Mouse (Mus musculus) frontal cortex, postnatal 25 days (tissue): ENCODE results near the gene Styxl1.

Source experiments
- DNase-seq, 2 experiments: peaks; one replicate each; pipeline ENCODE4 v3.0.0; 2022; ENCODE audit warnings: low spot score in 2 of 2

The Styxl1 gene

DNA sequence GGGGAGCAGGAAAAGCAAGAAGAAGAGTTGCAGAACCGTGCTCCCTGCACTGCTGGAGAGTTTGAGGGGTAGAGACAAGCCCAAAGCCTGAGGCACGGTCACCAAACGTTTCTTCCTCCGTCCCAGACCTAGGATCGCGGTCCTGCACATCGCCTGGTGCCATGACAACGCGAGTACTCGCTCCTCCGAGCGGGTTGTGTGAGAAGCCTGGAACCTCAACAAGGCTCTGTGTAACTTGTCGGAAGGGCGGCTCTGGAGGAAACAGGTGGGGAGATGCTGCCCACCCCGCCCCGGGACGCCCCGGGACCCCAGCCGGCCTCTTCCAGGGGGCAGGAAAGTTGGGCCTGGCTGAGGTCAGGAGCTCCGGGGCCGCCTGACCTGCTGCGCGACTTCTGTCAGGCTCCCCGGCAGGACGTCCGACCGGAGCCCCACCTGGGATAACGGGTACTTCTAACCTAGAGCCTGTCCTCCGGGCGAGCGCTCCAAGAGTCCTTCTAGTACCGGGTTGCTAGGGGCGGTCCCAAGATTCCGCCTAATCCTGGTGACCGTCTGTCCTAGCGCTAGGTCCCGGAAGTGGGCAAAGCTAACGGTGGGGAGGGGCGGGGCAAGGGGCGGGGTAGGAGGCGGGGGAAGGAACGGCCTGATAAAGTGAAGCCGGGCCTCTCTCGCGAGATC is at the start of gene Styxl1:
Gene Styxl1 (minus strand): TSS at position 590 of the 675 bp plus-strand sequence.
- peak; percentile 22 to 49 for DNase-seq

- DNase-seq, result no peak
Measured at GRCm38 (mm10) chr5:135826225-135826624, 48.0 kb upstream of the Styxl1 start.

DNA sequence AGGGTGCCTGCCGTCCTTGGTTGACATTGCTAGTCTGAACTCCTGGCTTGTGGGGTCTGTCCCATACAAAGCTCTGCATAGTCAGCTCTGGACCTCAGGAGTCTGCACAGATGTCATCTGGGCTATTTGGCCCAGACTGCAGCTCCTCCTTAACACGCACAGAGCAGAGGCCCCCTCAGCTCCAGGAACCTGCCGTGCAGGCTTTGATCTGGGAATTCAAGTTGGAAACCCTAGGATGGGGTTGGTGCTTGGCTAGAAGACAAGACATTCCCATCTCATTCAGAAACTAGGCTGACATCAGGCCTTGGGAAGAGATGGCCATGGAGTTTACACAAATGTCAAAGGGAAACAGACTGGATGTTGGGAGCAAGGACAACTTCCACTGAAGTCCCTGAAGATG is 46.3 kb upstream of the Styxl1 start:
- no peak for DNase-seq

- no peak for DNase-seq
Measured at GRCm38 (mm10) chr5:135822316-135822944, 44.2 kb upstream of the Styxl1 start.

DNA sequence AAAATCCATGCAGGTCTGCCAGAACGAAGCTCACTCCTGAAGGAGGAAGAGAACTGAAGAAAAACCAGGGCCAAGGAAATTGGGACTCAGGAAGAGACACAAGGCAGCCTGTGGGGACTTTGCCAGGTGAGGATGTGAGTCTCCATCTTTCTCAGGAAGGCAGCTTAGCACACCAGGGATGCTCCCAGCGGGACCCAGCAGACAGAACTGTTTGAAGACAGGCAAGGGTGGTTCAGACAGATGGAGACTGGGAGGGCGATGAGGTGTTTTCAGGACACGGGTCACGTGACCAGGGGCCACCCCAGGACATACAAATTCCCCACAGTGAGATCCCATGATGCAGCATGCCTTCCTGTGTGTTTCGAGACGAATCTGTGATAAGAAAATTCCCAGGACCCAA is 40.3 kb upstream of the Styxl1 start:
- no peak for DNase-seq

DNA sequence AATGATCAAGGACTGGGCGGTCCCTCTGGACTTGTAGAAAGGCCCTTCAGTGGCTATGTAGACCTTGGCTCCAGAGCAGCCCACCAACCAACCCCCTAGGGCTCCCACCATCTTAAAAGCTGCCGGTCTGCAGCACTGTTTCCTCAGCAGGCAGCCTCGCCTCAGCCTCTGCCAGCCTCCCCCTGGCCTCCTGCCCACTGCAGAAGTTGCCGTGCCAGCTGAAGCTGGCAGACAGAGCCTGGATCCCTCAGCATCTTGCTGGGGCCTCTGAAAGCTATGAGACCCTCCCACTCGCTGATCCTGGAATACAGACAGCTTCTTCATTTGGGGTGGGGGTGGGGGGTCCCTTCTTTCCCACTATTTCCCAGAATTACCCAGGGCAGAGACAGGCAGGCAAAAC is 34.8 kb upstream of the Styxl1 start:
- peak in 1 of 2 experiments; percentile 60 for DNase-seq

- no peak for DNase-seq
Measured at GRCm38 (mm10) chr5:135807263-135807637, 29.1 kb upstream of the Styxl1 start.

DNA sequence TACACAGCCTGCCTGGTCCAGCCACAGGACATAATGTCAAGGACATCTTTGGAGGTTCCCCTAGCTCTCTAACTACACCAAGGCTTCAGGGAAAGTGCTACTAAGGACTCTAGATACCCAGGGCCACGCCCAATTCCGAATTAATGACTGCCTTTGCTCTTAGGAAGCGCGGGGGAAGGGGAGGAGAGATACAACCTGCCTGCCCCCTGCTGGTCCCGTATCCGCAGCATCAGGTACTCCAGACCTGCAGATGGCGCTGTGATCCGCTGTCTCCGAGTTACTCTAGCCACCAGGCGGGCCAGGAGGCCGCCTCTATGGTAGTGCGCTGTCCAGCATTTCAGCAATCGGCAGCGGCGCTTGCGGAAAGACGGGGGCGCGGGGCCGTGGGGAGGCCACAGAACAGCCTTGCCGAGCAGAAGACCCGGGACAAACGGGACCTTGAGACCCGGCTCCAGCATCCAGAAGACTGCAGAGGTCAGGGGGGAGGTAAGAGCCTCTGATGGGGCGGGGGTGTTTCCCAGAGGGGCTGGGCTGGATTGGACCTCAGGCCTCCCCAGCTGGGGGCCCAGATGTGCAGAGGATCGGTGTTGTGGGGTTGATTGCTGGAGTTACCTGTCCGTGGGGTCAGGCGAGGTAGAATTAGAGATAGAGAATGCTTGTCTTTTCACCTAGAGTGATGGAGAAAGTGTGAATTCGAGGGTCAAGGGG is 28.5 kb upstream of the Styxl1 start, which contains the start of gene Srrm3:
Gene Srrm3 (plus strand): TSS at position 336 of the 708 bp plus-strand sequence.
- DNase-seq, result peak; percentile 92 to 94

DNA sequence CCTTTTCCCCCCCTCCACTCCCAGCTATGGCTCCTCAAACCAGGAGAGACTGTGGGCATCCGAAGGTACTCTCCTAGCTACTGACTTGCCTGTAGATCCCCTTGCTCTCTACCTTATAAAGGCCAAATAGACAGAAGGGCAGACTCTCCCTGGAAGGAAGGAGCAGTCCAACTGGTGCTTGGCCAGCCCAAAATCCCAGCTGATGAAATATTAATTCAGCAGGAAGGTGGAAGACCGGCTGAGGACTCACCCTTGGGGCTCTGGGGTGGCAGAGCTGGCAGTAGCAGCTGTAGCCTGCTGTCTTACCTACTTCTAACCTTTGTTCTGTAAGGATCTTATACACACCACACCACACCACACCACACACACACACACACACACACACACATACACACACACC is 26.6 kb upstream of the Styxl1 start:
- no peak for DNase-seq

GRCm38 (mm10) chr5:135803676-135804075 is 25.5 kb upstream of the Styxl1 start:
- no peak for DNase-seq

DNA sequence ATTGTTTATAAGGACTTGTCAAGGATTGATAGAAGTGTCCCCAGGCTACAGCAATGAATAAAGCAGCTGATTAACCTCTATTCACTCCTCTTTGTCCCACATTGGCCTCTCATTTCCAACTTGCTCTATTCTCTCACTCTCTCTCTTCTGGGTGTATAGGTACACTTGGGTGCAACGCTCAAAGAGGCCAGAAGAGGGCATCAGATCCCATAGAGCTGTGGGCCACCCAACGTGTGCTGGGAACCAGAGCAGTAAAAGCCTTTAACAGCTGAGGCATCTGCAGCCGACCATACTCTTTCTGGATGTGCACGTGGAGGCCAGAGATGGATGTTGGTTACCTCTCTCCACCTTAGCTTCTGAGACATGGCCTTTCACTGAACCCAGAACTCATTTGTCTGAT is 24.9 kb upstream of the Styxl1 start:
- no peak for DNase-seq

DNA sequence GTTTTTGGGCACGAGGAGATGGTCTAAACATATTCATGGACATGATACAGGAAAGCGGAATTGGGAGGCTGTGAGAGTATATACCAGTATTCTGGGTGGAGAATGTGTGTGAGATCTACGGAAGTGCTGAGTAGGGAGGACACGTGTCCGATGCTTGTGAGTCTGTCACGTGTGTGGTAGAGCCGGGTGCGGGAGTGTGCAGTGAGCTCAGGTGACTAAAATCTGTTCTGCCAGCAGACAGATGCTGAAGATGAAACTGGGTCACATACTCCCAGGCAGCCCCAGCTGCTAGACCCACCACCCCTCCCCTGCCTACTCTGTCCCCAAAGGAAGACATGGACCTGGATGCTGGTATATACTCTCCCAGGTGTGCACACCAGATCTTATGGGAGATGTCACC is 24.5 kb upstream of the Styxl1 start:
- DNase-seq, result no peak

DNA sequence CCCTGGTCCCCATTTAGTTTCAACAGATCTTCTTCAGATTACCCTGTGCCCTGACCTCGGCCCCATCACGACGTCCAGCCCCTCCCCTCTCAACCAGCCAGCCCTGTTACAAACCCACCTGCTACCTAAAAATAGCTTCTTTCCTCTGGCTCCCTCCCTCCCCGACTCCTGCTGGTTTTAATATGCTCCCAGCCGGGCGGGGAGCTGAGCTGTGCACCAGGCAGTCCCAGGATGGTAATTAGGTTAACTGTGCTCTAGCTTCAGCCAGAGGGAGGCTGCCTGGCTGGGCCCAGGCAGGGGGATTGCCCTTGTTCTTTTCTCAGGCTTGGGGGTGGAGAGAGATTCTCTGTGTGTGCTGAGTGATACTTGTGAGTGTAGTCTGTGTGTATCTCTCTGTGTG is 22.7 kb upstream of the Styxl1 start:
- no peak for DNase-seq

- DNase-seq, result no peak
Measured at GRCm38 (mm10) chr5:135799746-135800145, 21.6 kb upstream of the Styxl1 start.

DNA sequence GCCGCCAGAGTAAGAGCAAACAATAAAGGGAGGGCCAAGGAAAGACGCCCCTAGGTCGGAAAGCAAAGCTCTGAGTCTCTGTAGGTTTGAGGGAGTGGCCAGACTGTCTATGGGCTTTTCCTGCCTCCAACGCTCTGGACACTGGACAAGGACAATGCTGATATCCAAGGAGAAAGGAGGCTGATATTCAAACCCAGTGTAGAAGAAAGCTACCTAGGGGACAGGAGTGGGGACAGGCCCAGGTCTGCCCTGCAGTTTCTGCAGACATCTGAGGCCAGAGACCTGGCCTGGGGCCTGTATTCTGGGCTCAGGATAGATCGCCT is 16.6 kb upstream of the Styxl1 start:
- no peak for DNase-seq

DNA sequence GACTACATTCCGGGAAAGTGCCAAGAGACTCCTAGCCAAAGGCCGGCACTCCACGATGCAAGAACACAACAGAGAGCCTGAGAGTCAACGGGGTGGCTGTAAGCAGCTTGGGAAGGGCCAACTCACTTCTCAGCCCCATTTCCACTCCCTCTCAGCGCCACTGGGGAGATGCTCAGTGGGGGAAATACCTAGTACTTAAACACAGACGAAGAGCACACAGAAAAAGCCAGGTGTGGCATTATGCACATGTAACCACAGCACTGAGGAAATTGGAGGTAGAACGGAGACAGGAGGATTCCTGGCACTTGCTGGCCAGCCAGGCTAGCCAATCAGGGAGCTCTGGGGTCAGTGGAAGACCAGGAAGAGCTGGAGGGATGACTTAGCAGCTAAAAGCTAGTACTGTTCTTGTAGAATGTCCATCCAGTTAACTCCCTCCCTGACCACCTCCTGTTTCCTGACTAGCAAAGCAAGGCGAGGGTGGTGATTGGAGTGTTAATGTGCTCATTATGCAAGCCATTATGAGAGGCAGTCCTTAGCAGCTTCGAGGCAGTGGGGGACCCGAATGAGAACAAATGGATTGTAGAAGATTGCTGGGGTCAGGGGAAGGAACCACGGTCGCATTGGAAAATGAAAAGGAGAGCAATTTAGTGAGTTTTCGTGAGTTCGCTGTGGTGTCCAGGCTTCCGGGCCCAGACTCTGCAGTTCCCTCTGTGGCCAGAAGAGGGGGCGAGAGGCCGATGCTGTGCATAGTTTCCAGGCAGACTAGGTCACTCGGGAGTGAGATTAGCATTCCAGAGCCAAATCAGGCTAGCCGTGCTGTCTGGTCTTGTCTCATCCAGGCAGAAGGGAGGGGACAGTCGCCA is 16.0 kb upstream of the Styxl1 start:
- peak; percentile 89 to 92 for DNase-seq

DNA sequence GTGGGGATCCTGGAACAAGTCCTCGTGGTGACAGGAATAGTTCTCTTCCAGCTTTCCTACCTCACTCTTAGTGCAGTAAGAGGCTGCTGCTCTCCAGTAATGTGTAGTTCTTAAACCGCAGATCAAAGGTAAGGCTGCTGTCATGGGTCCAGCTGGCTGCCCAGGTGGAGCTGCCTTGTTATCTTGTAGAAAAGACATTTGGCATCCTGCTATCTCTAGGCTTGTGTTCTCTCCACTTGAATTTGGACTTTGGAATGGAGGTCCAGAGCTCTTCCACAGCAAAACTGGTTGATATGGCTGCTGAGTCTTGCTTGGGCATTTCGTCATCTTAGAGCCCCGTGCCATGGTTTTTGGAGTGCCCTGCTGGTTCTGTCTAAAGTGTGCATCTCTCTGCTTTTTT is 4.7 kb upstream of the Styxl1 start:
- DNase-seq, result no peak

DNA sequence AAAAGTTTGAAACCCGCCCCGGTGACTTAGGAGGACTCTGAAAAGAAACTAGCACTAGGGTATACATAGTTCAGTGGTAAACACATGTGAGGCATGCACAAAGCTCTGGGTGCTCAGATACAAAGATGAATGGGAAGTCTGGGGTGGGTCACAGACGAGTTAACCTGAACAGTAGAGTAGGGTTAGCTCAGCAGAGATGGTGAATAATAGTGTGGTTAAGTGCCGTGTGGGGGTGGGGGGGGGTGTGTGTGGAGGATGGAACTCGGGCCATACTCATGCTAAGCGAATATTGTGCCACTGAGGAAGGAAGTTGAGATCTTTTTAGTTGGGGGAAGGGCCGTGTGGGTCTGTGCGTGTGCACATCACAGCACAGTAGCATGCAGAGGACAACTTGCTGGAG is 2.1 kb upstream of the Styxl1 start:
- DNase-seq, result no peak

DNA sequence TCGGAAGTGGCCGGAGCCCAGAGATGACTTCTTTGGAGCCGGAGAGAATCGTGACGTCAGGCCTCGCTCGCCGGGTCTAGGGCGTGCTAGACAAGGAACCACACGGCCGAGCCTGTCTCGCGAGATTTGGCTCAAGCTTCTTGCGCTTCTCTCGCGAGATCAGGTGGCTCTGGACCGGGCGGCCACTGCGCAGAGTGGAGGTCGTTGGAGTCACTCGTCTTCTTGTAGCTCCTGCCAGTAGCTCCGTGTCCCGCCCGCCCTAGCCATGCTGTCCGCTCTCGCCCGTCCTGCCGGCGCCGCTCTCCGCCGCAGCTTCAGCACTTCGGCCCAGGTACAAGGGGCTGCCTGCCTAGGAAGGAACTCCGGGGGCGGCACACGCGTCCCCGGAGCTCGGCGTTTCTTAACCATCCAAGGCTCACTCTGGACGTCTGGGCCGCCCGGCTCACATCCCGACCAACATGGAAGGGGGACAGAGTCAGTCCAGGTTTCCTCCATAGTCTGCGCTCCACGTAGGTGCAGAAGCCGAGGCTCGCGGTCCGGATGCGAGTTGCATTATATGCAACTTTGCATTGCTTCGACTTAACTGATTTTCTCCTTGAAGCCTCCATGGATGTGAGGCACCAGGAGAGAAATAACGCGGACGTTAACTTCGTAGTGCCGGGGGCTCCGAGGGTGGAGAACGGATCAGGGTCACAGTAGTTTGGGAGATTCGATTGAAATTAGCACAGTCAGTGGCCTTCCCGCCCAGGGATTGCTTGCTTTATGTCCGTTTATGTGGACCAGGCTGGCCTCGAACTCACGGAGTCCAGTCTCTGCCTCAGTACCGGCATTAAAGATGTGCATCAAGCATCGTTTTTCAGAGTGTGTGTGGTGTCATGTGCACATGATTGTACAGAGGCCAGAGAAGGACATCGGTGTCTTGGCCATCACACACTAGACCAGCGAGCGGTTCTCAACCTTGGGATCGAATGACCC is 573 bp upstream of the Styxl1 start, which contains the start of gene Mdh2:
Gene Mdh2 (plus strand): TSS at position 10 of the 975 bp plus-strand sequence.
- DNase-seq, result peak; percentile 95 to 99

GRCm38 (mm10) chr5:135776546-135776945 is 1.6 kb downstream of the Styxl1 start:
- DNase-seq, result no peak

DNA sequence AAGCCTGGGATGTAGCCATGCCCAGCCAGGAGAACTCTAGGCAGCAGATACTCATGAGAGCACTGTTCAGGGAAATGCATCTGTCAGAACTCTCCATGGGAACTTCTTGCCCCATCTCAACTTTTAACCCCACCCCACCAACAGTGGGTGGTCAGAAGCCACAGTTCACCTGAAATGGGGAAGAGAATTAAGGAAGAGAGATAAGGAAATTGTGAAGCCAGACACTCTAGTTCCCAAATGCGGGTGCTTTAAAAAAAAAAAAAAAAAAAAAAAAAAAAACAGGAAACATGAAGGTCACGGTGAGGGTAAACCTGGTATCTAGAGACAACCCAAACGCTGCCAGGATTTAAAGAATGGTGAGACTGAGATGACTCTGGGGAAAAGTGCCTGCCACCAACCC is 5.7 kb downstream of the Styxl1 start:
- no peak for DNase-seq
